Mouse (Mus musculus): Measurements from ENCODE around the gene Gpatch2l. TPM values are rescaled to one million over a fixed set of nuclear protein-coding genes. Genes with fewer than 3 reads are reported as not detected.

The Gpatch2l gene
- polyA plus RNA-seq, 1 experiment from 2014 or later, result 26.7 TPM

Other genes starting within 250 kb of the Gpatch2l start
- 3.6 and 4.0 TPM in 2 replicates for gene Tgfb3, start 162.8 kb upstream of the Gpatch2l start, polyA plus RNA-seq (2014; fragmentation: Nextera tagmentation; extraction: Ambion mirVana)
- gene Ift43, start 159.3 kb upstream of the Gpatch2l start, polyA plus RNA-seq (2014; fragmentation: Nextera tagmentation; extraction: Ambion mirVana), result 38.2 and 53.2 TPM in 2 replicates
- gene Esrrb, start 119.3 kb downstream of the Gpatch2l start, polyA plus RNA-seq (2014; fragmentation: Nextera tagmentation; extraction: Ambion mirVana), result 2.7 and 4.2 TPM in 2 replicates